Mouse (Mus musculus) MEL (cell line): ENCODE data around the gene Cx3cl1.

Experiments used
- CTCF ChIP-seq, 3 experiments: IDR thresholded peaks in 2 of 3; conservative IDR thresholded peaks in 1 of 3; 2 replicates each; pipeline ENCODE4 v1.5.1; 2011 to 2012; ENCODE audit warnings: low read length in 3 of 3, low read depth in 2 of 3, mild to moderate bottlenecking in 2 of 3, improper control_type of control experiment in 1 of 3, inconsistent platforms in 1 of 3, mixed read lengths in 1 of 3, moderate library complexity in 1 of 3; ENCODE audit not compliant: control insufficient read depth in 1 of 3, insufficient read depth in 1 of 3, poor library complexity in 1 of 3, severe bottlenecking in 1 of 3
- E2F4 ChIP-seq: IDR thresholded peaks from 2 replicates; pipeline ENCODE4 v1.6.1; 2011; ENCODE audit warnings: low read depth, low read length, improper control_type of control experiment, borderline replicate concordance
- HCFC1 ChIP-seq: IDR thresholded peaks from 2 replicates; pipeline ENCODE4 v1.6.1; 2012; ENCODE audit warnings: low read depth, mild to moderate bottlenecking, inconsistent platforms, low read length, improper control_type of control experiment, moderate library complexity
- SIN3A ChIP-seq: IDR thresholded peaks from 2 replicates; pipeline ENCODE4 v1.6.1; 2012; ENCODE audit warnings: low read length, improper control_type of control experiment, inconsistent platforms
- TBP ChIP-seq: IDR thresholded peaks from 2 replicates; pipeline ENCODE4 v1.8.0; 2011; ENCODE audit warnings: low read depth, low read length, improper control_type of control experiment
- ZNF384 ChIP-seq: IDR thresholded peaks from 2 replicates; pipeline ENCODE4 v1.6.1; 2012; ENCODE audit warnings: low read depth, mild to moderate bottlenecking, inconsistent platforms, low read length, improper control_type of control experiment

DNA sequence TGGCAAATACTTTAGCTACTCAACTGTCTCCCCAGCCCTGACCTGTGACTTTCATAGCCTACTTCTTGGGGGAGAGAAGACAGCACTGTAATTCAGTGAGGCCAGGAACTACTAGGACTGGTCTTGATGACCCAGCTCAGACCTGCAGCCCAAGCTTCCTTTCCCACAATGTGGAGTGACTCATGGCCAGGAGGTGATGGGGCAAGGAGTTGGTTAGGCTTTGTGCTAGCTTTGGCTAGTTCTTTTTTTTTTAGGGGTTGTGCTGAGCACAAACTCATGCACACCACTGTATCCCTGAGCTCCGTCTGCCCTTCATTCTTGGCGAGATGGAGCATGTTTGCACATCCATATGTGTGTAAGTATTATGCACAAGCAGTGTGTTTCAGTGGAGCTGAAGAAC, 4.5 kb downstream of the Cx3cl1 start:
- TF ChIP-seq E2F4 (no peak), ZNF384 (no peak), SIN3A (no peak), CTCF (IDR thresholded peaks at IDR 0.05 in 2 of 3, conservative IDR thresholded peaks at IDR 0.05 in 1 of 3; ENCODE audit: control insufficient read depth in 1 of 3, insufficient read depth in 1 of 3, low read depth in 2 of 3, low read length in 3 of 3, poor library complexity in 1 of 3, severe bottlenecking in 1 of 3) (no peak), TBP (no peak), HCFC1 (no peak)
